Comparison of ENCODE assay signal across 18 mouse cellular contexts in genomic region chr9:41449233-41449632, GRCm38 (mm10).
DNase-seq lines count a peak whose midpoint lies in the region; ATAC-seq lines count a peak whose summit lies in the region.
"Had no signal": no experiment of that assay in that cellular context is flagged by ENCODE, and none has a peak within 500 bp of the region (broad histone marks: within the 10 kb centered on the region; RNA-seq: fewer than 3 reads in every experiment).

No protein-coding gene starts in this region.

- no peaks in the 10 kb centered on the region for H3K36me3 ChIP-seq in embryonic facial prominence, embryonic 10.5 days (replicated peaks)
- no peaks in the 10 kb centered on the region for H3K36me3 ChIP-seq in hindbrain, embryonic 15.5 days
- no peaks in the 10 kb centered on the region for H3K36me3 ChIP-seq in midbrain, embryonic 14.5 days (ENCODE audit: control insufficient read depth, insufficient read depth, low read length)
- H3K36me3 ChIP-seq: lung, embryonic 15.5 days had no signal

- H3K9me3 ChIP-seq in embryonic facial prominence, embryonic 10.5 days: no peaks in the 10 kb centered on the region
- H3K9me3 ChIP-seq in hindbrain, embryonic 15.5 days: no peaks in the 10 kb centered on the region
- no peaks in the 10 kb centered on the region for H3K9me3 ChIP-seq in midbrain, embryonic 14.5 days (ENCODE audit: control insufficient read depth, low read length)
- H3K9me3 ChIP-seq: forebrain, embryonic 13.5 days; lung, embryonic 15.5 days had no signal

- H3K4me2 ChIP-seq in hindbrain, embryonic 15.5 days: no peak overlapping the region
- no peak overlapping the region for H3K4me2 ChIP-seq in midbrain, embryonic 14.5 days (ENCODE audit: low read length)
- H3K4me2 ChIP-seq: forebrain, embryonic 13.5 days; lung, embryonic 15.5 days had no signal

- H3K27me3 ChIP-seq in embryonic facial prominence, embryonic 10.5 days (replicated peaks; ENCODE audit: low read depth, poor library complexity, severe bottlenecking): no peaks in the 10 kb centered on the region
- H3K27me3 ChIP-seq in hindbrain, embryonic 15.5 days: no peaks in the 10 kb centered on the region
- no peaks in the 10 kb centered on the region for H3K27me3 ChIP-seq in midbrain, embryonic 14.5 days (ENCODE audit: control insufficient read depth, insufficient read depth, low read length)
- H3K27me3 ChIP-seq: forebrain, embryonic 13.5 days; lung, embryonic 15.5 days had no signal

- ATAC-seq in hindbrain, embryonic 15.5 days (ENCODE audit: low FRiP score, low read depth): no peak
- ATAC-seq in midbrain, embryonic 14.5 days (ENCODE audit: low FRiP score, low TSS enrichment): no peak
- ATAC-seq: forebrain, embryonic 13.5 days had no signal

- no peak overlapping the region for H3K9ac ChIP-seq in hindbrain, embryonic 15.5 days
- H3K9ac ChIP-seq in midbrain, embryonic 14.5 days (replicated peaks; ENCODE audit: low read length): no peak overlapping the region
- H3K9ac ChIP-seq: forebrain, embryonic 13.5 days; lung, embryonic 15.5 days had no signal

- DNase-seq in heart, adult 11 months: peak; percentile 86
- no peak for DNase-seq in heart, postnatal 4 days
- no peak for DNase-seq in embryonic facial prominence, embryonic 10.5 days (ENCODE audit: low spot score)
- no peak for DNase-seq in midbrain, embryonic 14.5 days
- no peak for DNase-seq in thymus, postnatal 0 days (ENCODE audit: low spot score)
- DNase-seq in left cerebral cortex, adult 18-20 months (ENCODE audit: low spot score in 2 of 2): no peak
- DNase-seq in thymus, postnatal 36 days: no peak
- DNase-seq: adrenal gland, adult 8-10 months; cerebellum, adult 8-10 months; gastrocnemius, postnatal 36 days; kidney, adult 9 months; liver; retina, postnatal 1 day; spleen, adult 18-20 months; thymus, postnatal 4 days had no signal

- no peak overlapping the region for H3K4me3 ChIP-seq in embryonic facial prominence, embryonic 10.5 days
- no peak overlapping the region for H3K4me3 ChIP-seq in hindbrain, embryonic 15.5 days
- H3K4me3 ChIP-seq in midbrain, embryonic 14.5 days (replicated peaks; ENCODE audit: low read depth, low read length): no peak overlapping the region
- H3K4me3 ChIP-seq: forebrain, embryonic 13.5 days; lung, embryonic 15.5 days had no signal

- 0 out of 2 replicates have a peak overlapping the region, but pooled peaks have one; percentile 20 for H3K27ac ChIP-seq in embryonic facial prominence, embryonic 10.5 days (replicated peaks)
- H3K27ac ChIP-seq in hindbrain, embryonic 15.5 days (replicated peaks): peak overlapping the region; percentile 97
- H3K27ac ChIP-seq in midbrain, embryonic 14.5 days (replicated peaks; ENCODE audit: low read depth, low read length): peak overlapping the region; percentile 46
- H3K27ac ChIP-seq: forebrain, embryonic 13.5 days; lung, embryonic 15.5 days had no signal

- peaks cover 40% of the 10 kb centered on the region for H3K4me1 ChIP-seq in embryonic facial prominence, embryonic 10.5 days
- H3K4me1 ChIP-seq in hindbrain, embryonic 15.5 days (replicated peaks): peaks cover 54% of the 10 kb centered on the region
- peaks cover 45% of the 10 kb centered on the region for H3K4me1 ChIP-seq in midbrain, embryonic 14.5 days (ENCODE audit: control insufficient read depth, insufficient read depth, low read length)

- 75% methylated on average over 4 of the region's 4 CpGs for WGBS in embryonic facial prominence, embryonic 10.5 days
- 53% methylated on average over 4 of the region's 4 CpGs for WGBS in hindbrain, embryonic 15.5 days
- WGBS in midbrain, embryonic 14.5 days: 42% methylated on average over 4 of the region's 4 CpGs

Comparison
In these comparisons a context has a peak if more than half of its experiments do, and no peak if none do; other contexts are left out.
1. H3K27ac ChIP-seq: peak in every context shown above with its lines; median percentile 97 in hindbrain, embryonic 15.5 days; 46 in midbrain, embryonic 14.5 days; 20 in embryonic facial prominence, embryonic 10.5 days.